Mouse (Mus musculus) liver (tissue): ENCODE measurements around the gene Mrpl12.

Source experiments
- DNase-seq: peaks from one replicate; pipeline ENCODE4 v3.0.0-alpha.2; 2020; ENCODE audit warnings: mixed read lengths

The Mrpl12 gene

GRCm38 (mm10) chr11:120484265-120484981 lies at the start of gene Mrpl12:
TSS of gene Mrpl12 (plus strand) at chr11:120484613.
- peak; percentile 89 for DNase-seq

GRCm38 (mm10) chr11:120437152-120437856 lies 47.1 kb upstream of the Mrpl12 start, which contains the start of gene Nploc4:
TSS of gene Nploc4 (minus strand) at chr11:120437708.
- peak; percentile 90 for DNase-seq

- DNase-seq: no peak
Observed at GRCm38 (mm10) chr11:120437857-120438385, 46.5 kb upstream of the Mrpl12 start.

- no peak for DNase-seq
Observed at GRCm38 (mm10) chr11:120442344-120442743, 42.1 kb upstream of the Mrpl12 start, which contains the start of gene Tspan10. TSS of gene Tspan10 (plus strand) at chr11:120442644.

GRCm38 (mm10) chr11:120442765-120443280 lies 41.6 kb upstream of the Mrpl12 start:
- DNase-seq: no peak

- DNase-seq: no peak
Observed at GRCm38 (mm10) chr11:120444106-120444505, 40.3 kb upstream of the Mrpl12 start.

- no peak for DNase-seq
Observed at GRCm38 (mm10) chr11:120445475-120445874, 38.9 kb upstream of the Mrpl12 start.

- no peak for DNase-seq
Observed at GRCm38 (mm10) chr11:120447179-120447578, 37.2 kb upstream of the Mrpl12 start.

- no peak for DNase-seq
Observed at GRCm38 (mm10) chr11:120452246-120452645, 32.2 kb upstream of the Mrpl12 start.

GRCm38 (mm10) chr11:120453306-120453705 lies 31.1 kb upstream of the Mrpl12 start, which contains the start of gene Pde6g:
TSS of gene Pde6g (minus strand) at chr11:120453500.
- DNase-seq: no peak

GRCm38 (mm10) chr11:120454965-120455364 lies 29.4 kb upstream of the Mrpl12 start:
- DNase-seq: no peak

- peak; percentile 54 for DNase-seq
Observed at GRCm38 (mm10) chr11:120455413-120455812, 29.0 kb upstream of the Mrpl12 start.

GRCm38 (mm10) chr11:120457370-120457769 lies 27.0 kb upstream of the Mrpl12 start:
- peak; percentile 16 for DNase-seq

GRCm38 (mm10) chr11:120457772-120458751 lies 26.4 kb upstream of the Mrpl12 start, which contains the start of the genes Oxld1 and Ccdc137:
TSS of gene Oxld1 (minus strand) at chr11:120458068.
TSS of gene Ccdc137 (plus strand) at chr11:120458115.
- peak; percentile 82 for DNase-seq

- peak; percentile 32 for DNase-seq
Observed at GRCm38 (mm10) chr11:120458847-120459597, 25.4 kb upstream of the Mrpl12 start.

- DNase-seq: no peak
Observed at GRCm38 (mm10) chr11:120463536-120463935, 20.9 kb upstream of the Mrpl12 start.

- no peak for DNase-seq
Observed at GRCm38 (mm10) chr11:120464365-120464764, 20.0 kb upstream of the Mrpl12 start.

- no peak for DNase-seq
Observed at GRCm38 (mm10) chr11:120465521-120465920, 18.9 kb upstream of the Mrpl12 start.

- peak; percentile 97 for DNase-seq
Observed at GRCm38 (mm10) chr11:120467051-120467735, 17.2 kb upstream of the Mrpl12 start, which contains the start of gene Arl16. TSS of gene Arl16 (minus strand) at chr11:120467607.

- DNase-seq: no peak
Observed at GRCm38 (mm10) chr11:120467736-120468092, 16.7 kb upstream of the Mrpl12 start.

- no peak for DNase-seq
Observed at GRCm38 (mm10) chr11:120472052-120472451, 12.4 kb upstream of the Mrpl12 start.
